Mouse (Mus musculus) kidney, adult 2 months (tissue): Measurements from ENCODE around the gene Tubgcp2.

ENCODE experiments used
- CTCF ChIP-seq: fragments of 200-500 bp; conservative IDR thresholded peaks from 2 replicates; pipeline ENCODE4 v1.5.1; 2011; ENCODE audit warnings: low read depth, mild to moderate bottlenecking, control low read depth, low read length, moderate library complexity, mixed read lengths; ENCODE audit not compliant: insufficient read depth, insufficient read length
- POLR2A ChIP-seq: fragments of 200-500 bp; IDR thresholded peaks from one replicate; pipeline ENCODE4 v1.6.1; 2011; ENCODE audit warnings: low read depth, low read length, control low read depth

- no peak for TF ChIP-seq CTCF
- no peak for TF ChIP-seq POLR2A
These were observed 17.7 kb upstream of the Tubgcp2 start for GRCm38 (mm10) chr7:140054124-140054523.
